Mouse (Mus musculus): ENCODE data around the gene Gm45337.
"Not testable (repeated sequence)": the region's sequence is repeated elsewhere in the genome, so short reads cannot be mapped to it uniquely, and the experiment has no call there.

The Gm45337 gene

DNA sequence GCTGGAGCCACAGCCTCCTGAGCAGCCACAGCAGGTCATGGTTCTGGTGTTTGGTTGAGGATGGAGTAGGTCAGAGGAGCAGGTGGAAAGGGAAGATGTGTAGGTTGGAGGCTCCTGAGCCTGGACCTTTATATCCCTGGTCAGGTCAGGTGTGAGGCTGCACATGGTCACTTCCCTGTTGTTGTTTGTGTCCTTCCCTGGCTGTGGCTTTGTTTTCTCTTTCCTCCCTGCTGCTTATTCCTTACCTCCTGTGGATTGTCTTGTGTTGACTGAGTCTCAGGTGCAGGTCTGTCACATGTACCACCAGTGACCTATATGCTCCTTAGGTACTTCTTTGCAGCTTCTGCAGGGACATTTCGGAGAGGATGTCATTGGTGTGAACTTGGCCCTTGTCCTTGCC is at the start of gene Gm45337:
Gene Gm45337, minus strand, starts transcription at position 101 of the 400 bp plus-strand sequence.
- no peak for DNase-seq

- no peak for DNase-seq
These were observed 45.9 kb upstream of the Gm45337 start, which contains the start of gene Gm10153 for GRCm38 (mm10) chr7:142190289-142190688. Gm10153 (minus strand) TSS chr7:142190389.

- no peak for DNase-seq
These were observed 43.7 kb upstream of the Gm45337 start for GRCm38 (mm10) chr7:142188156-142188555.

GRCm38 (mm10) chr7:142181021-142181420 is 36.6 kb upstream of the Gm45337 start:
- no peak for DNase-seq

DNA sequence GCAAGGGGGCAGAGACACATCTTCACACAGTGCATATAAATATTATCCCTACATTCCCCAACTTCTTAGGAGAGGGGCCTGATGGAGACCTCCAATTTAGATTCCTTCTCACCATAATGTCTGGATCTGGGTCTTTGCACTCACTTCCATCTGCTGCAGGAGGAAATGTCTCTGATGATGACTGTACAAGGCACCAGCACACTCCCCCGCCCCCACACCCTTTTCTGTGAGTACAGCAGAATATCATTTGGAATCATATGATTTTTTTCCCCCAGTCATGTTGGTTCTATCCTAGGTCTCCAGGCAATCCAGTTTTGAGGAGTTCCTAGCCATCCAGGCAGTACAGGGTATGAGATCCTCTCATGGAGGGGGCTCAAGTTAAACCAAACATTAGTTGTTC is 34.3 kb upstream of the Gm45337 start:
- no peak for DNase-seq

- DNase-seq, result not testable (repeated sequence)
These were observed 31.5 kb upstream of the Gm45337 start, which contains the start of gene Krtap5-2 for GRCm38 (mm10) chr7:142175905-142176304. Krtap5-2 (minus strand) TSS chr7:142176005.

- DNase-seq, result peak; percentile 42
These were observed 25.4 kb upstream of the Gm45337 start for GRCm38 (mm10) chr7:142169836-142170235.

GRCm38 (mm10) chr7:142165639-142166038 is 21.2 kb upstream of the Gm45337 start, which contains the start of gene Gm4553:
Gm4553 (minus strand) TSS chr7:142165739.
- not testable (repeated sequence) for DNase-seq

GRCm38 (mm10) chr7:142159366-142159765 is 15.0 kb upstream of the Gm45337 start:
- DNase-seq, result no peak

DNA sequence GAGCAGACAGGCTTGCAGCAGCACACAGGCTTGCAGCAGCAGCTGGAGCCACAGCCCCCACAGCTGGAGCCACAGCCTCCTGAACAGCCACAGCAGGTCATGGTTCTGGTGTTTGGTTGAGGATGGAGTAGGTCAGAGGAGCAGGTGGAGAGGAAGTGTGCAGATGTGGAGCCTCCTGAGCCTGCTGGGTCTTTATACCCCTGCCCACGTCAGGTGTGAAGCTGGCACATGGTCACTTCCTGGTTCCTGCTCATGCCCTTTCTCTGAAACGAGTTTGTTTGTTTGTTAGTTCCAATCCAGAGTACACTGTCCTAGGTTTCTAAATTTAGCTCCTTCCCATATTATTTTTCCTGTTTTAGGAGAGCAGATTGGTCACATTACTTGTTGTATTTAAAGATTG is 12.6 kb upstream of the Gm45337 start, which contains the start of gene Gm29735:
Gene Gm29735, minus strand, starts transcription at position 101 of the 400 bp plus-strand sequence.
- not testable (repeated sequence) for DNase-seq

DNA sequence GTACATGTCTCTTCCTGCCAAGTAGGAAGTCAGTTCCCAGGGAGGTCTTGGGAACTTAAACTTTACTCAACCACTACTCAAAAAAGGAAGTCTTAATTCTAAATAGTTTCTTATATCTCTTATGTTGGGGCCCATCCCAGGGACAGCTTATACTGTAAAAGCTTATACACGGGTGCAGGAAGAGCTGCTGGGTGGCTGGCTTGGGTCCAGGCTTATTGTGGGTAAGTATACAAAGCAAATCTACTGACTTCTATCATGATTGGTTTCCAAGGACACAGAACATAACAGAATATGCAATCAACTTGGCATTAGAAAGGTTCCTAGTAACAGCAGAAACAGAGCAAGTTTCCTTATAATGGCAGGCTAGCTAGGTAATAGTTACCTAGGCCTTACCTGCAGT is 10.9 kb upstream of the Gm45337 start:
- DNase-seq, result no peak

- no peak for DNase-seq
These were observed 7.8 kb upstream of the Gm45337 start for GRCm38 (mm10) chr7:142152191-142152590.

GRCm38 (mm10) chr7:142148633-142149032 is 4.2 kb upstream of the Gm45337 start:
- no peak for DNase-seq

GRCm38 (mm10) chr7:142146033-142146432 is 1.6 kb upstream of the Gm45337 start:
- peak; percentile 74 for DNase-seq

GRCm38 (mm10) chr7:142145413-142145940 is 1.1 kb upstream of the Gm45337 start:
- DNase-seq, result no peak

GRCm38 (mm10) chr7:142143506-142144010 is 849 bp downstream of the Gm45337 start:
- DNase-seq, result not testable (repeated sequence)

- no peak for DNase-seq
These were observed 3.7 kb downstream of the Gm45337 start for GRCm38 (mm10) chr7:142140696-142141095.

DNA sequence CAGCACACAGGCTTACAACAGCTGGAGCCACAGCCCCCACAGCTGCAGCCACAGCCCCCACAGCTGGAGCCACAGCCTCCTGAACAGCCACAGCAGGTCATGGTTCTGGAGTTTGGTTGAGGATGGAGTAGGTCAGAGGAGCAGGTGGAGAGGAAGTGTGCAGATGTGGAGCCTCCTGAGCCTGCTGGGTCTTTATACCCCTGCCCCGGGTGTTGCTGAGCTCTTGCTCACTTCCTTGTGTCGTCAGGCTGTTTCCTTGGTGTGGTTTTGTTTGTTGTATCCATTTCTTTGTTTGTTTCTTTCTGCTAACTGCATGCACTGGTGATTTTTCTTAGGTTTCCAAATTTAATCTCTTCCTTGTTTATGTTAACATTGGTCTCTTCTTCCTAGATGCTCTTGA is 8.5 kb downstream of the Gm45337 start, which contains the start of gene Gm39115:
Gene Gm39115, minus strand, starts transcription at position 101 of the 400 bp plus-strand sequence.
- DNase-seq, result not testable (repeated sequence)

- DNase-seq, result peak; percentile 38
These were observed 10.0 kb downstream of the Gm45337 start for GRCm38 (mm10) chr7:142134206-142134995.

DNA sequence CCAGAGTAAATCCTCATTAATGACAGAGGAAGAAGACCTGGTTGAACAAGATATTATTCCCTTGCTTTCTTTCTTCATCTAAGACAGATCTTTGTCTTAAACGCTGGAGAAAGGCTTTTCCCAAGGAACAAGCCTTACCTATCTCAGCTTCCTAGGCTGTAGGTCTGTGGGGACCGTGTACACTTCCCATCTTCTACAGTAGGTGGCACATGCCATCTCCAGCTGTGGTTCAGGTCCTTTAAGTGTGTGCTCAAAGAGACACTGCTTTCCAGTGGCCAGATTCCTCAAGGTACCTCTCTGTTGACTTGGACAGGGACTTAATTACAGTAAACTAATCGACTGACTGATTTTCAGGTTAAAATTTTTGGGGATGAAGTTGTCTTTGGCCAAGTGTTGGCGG is 15.6 kb downstream of the Gm45337 start:
- no peak for DNase-seq

DNA sequence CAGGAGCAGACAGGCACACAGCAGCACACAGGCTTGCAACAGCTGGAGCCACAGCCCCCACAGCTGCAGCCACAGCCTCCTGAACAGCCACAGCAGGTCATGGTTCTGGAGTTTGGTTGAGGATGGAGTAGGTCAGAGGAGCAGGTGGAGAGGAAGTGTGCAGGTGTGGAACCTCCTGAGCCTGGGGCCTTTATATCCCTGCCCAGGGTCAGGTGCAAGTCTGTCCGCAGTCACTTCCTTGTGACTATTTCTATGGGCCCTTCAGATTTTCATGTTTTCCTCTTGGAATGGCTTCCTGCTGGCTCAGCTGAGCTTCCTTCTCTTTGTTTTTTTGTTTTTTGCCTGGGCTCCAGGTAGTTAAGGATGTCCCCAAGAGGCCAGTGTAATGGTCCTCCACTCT is 23.8 kb downstream of the Gm45337 start, which contains the start of gene Gm45618:
Gene Gm45618, minus strand, starts transcription at position 101 of the 400 bp plus-strand sequence.
- not testable (repeated sequence) for DNase-seq

DNA sequence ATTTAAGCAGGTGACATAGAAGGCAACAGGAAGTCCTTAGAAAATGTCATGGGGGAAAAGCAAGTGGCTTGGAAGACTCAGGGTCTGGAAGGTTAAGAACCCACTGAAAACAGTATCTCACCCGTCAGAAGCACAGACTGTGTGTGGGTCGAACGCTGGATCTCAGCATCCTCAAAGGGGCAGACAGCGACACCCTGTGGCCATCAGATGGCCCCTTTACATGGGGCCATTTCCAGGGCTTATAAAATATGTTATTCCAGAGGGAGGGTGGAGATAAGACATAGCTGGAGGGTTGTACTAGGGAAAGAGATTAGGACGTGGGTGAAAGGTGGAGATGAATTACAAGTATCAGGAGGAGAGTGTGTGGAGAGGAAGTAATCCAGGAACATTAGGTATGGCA is 24.8 kb downstream of the Gm45337 start:
- peak; percentile 46 for DNase-seq

GRCm38 (mm10) chr7:142104747-142105146 is 39.7 kb downstream of the Gm45337 start:
- DNase-seq, result no peak

- peak; percentile 89 for DNase-seq
These were observed 46.6 kb downstream of the Gm45337 start for GRCm38 (mm10) chr7:142097776-142098175.
